Mouse (Mus musculus): ENCODE data around the gene Tm2d1.
"Not testable (repeated sequence)": the region's sequence is repeated elsewhere in the genome, so short reads cannot be mapped to it uniquely, and the experiment has no call there.

Gene Tm2d1

DNA sequence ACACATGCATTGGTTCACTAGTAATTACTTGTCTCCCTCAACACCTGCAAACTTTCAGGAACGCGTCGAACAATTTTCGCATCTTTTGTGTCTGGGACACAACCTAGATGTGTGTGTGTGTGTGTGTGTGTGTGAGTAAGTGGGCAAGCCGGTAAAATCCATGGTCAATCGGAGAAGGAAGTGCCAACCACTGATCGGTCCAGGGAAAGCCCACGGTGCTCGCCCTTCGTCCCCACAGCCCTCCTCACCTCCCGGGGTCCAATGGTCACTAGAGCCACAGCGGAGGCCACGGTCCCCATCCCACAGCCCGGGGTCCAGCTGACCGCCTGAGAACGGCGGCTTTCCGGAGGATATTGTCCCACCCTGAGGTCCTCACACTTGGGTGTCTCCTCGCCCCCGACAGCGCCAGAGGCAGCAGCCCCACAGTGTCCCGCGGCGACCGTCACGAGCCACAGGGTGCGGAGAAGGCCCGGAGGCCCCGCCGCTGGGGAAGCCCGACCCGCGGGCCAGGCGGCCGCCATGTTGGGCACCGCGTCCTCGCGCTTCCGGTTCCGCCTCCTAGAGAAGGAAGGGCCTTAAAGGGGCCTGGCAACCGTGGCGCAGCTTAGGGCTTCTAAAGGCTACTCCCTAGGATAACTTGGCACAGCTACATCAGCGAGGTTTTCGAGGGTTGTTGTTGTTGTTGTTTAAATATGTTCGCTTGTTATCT lies at the start of gene Tm2d1:
Gene Tm2d1, minus strand, starts transcription at position 591 of the 709 bp plus-strand sequence.
- DNase-seq: peak; percentile 81

DNA sequence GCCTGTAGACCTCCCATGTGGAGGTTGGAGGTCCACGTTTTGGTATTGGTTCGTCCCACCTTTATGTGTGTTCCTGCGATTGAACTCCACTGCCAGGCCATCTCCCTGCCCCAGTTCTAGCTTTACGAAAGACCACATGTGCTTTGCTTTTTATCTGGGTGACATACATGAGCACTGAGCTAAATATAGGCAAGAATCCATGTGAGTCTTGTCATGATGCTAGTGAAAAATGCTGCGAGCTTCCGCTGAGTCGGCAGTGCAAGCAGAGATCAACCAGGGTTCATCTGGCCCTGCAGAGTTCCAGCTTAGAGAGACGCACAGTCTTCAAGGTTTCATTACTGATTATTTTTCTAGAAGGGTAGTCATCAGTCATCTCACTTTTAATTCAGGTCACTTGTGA lies 45.3 kb upstream of the Tm2d1 start:
- no peak for DNase-seq

- not testable (repeated sequence) for DNase-seq
Measured at GRCm38 (mm10) chr4:98415150-98415549, 32.0 kb upstream of the Tm2d1 start.

GRCm38 (mm10) chr4:98408455-98408854 lies 25.3 kb upstream of the Tm2d1 start:
- no peak for DNase-seq

DNA sequence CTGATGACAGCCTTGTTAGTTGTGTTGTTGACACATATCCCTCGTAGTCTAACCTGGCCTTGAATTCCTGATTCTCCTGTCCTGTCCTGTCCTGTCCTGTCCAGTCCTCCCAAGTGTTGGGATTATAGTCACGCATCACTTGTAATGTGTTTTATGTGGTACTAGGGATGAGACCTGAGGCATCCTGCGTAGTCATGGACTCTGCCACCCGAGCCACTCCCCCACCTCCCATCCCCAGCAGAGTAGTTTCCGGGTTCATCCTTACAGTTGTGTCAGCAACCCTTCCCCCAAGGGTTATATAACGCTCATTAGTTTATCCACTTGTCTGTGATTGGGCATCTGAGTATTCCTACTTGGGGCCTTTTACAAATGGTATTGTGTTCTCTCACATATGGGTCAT lies 21.3 kb upstream of the Tm2d1 start:
- no peak for DNase-seq

GRCm38 (mm10) chr4:98403492-98403891 lies 20.4 kb upstream of the Tm2d1 start:
- DNase-seq: no peak

DNA sequence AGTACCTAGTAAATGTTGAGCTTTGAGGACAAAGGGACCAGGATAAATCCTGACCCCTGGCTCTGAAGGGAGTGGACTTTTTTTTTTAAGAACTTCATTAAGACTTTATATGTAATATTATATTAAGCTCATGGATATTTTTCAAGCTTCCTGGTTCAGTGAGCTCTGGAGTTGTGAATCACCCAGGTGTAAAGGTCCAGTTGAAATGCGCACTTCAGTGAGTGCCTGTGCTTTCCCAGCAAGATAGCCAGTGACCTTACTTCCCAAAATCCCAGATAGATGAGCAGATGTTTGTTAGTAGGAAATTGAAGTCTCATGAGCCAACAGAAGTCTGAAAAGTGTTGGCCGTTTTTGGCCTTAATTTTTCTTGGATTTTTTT lies 18.5 kb upstream of the Tm2d1 start:
- no peak for DNase-seq

- DNase-seq: no peak
Measured at GRCm38 (mm10) chr4:98400926-98401583, 17.9 kb upstream of the Tm2d1 start.

- DNase-seq: peak; percentile 56
Measured at GRCm38 (mm10) chr4:98395690-98396437, 12.8 kb upstream of the Tm2d1 start, which contains the start of gene Patj. Gene Patj, plus strand, starts transcription at chr4:98395785.

- no peak for DNase-seq
Measured at GRCm38 (mm10) chr4:98395346-98395689, 12.2 kb upstream of the Tm2d1 start.

GRCm38 (mm10) chr4:98385036-98385435 lies 1.9 kb upstream of the Tm2d1 start:
- no peak for DNase-seq

- no peak for DNase-seq
Measured at GRCm38 (mm10) chr4:98376943-98377342, 6.2 kb downstream of the Tm2d1 start.

GRCm38 (mm10) chr4:98375401-98375800 lies 7.7 kb downstream of the Tm2d1 start:
- peak; percentile 21 for DNase-seq

DNA sequence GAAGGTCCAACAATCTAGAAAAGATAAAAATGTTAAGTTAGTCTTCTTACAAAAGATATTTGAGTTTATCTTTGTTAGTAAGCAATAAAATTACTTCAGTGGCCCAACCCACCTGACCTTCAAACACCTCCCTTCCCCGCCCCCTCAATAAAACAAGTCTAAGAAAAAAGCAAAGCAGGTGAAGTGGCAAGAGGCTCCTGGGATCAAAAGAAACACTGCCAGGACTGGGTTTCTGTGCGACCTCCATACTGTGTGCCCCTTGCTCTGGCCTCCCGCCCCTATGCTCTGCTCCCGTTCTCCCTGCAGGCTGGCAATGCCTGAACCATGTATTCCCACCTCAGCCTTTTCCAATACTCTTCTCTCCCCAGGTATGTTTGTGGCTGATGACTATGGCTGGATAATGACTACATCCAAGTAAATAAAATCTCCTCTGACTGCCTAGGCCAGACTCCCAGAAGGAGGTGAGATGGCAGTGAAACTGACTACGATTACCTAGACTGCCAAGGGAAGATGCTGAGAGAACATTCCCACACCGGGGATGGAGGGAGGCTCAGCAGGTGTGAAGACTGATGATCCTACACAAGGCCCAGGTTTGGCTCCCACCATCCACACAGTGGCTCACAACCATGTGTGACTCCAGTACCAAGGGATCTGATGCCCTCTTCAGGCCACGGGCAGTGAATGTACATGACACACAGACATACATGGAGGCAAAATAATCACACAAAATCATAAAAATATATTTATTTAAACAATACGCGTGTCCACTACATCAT lies 24.9 kb downstream of the Tm2d1 start:
- no peak for DNase-seq

DNA sequence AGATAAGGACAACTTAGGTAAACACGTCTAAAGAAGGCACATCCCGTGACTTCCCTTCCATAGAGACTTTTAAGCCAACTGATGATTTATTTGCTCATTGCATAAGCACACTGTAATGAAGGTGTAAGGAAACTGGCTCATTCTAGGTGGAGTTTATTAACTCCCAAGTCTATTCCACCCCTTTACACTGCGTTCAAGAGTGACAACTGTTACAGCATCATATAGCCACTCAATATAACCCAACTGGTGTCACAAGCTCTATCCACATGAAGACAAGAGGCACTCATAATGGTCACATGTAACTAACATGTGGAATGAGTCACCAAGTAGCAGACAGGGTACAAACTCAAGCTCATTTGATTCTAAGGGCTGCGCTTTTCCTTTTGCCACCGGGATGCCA lies 34.5 kb downstream of the Tm2d1 start:
- no peak for DNase-seq

GRCm38 (mm10) chr4:98345783-98346182 lies 37.3 kb downstream of the Tm2d1 start:
- DNase-seq: no peak

DNA sequence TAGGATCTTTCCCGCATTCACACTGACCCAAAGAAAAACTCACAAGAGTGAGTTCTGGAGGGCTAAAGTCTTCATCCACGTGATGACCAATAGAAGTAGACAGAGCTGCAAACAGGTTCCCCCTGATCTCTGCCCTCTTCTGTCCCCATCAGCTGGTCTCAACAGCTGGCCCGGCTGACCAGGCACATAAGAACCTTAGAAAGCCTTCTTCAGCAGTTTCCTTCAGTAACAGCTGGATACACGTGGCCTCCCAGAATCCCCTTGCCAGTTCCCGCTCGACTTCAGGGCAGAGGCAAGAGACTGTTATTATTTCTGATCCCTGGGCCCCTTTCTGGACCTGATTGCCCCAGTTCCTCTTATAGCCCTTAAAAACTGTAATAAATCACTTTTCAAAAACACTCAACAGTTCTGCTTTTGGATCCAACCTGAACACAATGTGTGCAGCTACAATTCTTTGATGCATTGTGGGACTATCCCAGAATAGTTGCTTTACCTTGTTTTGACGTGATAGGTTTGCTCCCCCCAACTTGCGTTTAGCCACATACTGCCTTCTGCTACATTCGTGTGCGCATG lies 43.0 kb downstream of the Tm2d1 start:
- DNase-seq: no peak

GRCm38 (mm10) chr4:98338636-98339630 lies 44.2 kb downstream of the Tm2d1 start:
- DNase-seq: no peak

DNA sequence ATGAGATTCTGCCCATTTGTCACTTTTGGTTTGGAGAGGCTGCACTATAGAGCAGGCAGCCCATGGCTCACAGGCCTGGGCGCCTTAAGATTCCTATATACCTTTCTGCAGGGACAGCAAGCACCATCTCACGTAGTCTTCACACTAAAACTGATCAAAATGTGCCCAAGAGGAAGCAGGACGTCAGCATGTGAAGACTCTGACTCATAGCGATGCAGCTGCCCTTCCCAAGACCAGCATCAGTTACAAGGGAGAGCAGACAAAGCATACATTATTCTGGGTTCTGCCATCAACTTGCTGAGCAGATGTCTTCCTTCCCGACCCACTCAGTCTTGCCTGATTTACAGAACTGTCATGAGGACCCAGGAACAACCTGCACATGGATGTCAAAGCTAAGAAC lies 45.9 kb downstream of the Tm2d1 start:
- no peak for DNase-seq

DNA sequence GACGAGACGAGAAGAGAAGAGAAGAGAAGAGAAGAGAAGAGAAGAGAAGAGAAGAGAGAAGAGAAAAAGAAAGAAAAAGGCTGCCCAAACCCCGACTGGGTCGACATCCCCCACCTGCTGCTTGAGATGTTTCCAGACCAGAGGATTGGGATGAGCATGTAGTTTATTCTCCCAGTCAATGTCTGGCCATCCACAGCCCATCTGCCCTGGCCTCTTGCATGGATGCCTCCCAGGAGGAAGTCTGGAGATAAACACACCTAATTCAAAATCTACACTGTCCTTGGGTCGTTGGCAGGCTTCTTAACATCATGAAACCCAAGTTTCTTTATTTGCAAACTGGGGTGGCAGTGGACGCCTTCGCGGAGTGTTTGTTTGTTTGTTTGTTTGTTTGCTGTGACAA lies 47.4 kb downstream of the Tm2d1 start:
- DNase-seq: no peak

DNA sequence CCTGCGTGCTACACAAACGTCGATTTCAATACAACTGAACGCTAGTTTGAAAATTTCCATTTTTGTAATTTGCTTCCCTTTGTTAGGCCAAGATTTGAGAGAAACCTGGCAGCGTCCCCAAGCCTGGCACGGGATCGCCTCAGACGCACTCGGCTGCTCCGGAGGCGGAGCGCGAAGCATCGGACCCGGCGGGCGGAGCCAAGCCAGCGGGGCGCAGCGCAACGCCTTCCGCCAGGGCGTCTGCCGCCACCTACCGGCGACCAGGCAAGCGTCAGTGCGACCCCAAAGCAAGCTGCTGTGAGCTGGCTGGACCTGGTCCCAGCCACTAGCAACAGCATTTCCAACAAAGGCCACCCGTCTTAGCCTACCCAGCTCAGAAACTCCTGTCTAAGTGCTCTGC lies 60.9 kb downstream of the Tm2d1 start:
- DNase-seq: peak; percentile 93

Measured in thymus, postnatal 25 days (tissue).